Mouse (Mus musculus) megakaryocyte, embryonic 14.5 days (primary cell): ENCODE measurements around the gene Prkca.

ENCODE experiments used
- FLI1 ChIP-seq: IDR thresholded peaks from 2 replicates; pipeline ENCODE4 v1.6.1; 2012; ENCODE audit warnings: low read length, inconsistent platforms, mixed read lengths
- GATA1 ChIP-seq: IDR thresholded peaks from 3 replicates; pipeline ENCODE4 v1.6.1; 2012; ENCODE audit warnings: mixed read lengths, low read length, inconsistent platforms, borderline replicate concordance

DNA sequence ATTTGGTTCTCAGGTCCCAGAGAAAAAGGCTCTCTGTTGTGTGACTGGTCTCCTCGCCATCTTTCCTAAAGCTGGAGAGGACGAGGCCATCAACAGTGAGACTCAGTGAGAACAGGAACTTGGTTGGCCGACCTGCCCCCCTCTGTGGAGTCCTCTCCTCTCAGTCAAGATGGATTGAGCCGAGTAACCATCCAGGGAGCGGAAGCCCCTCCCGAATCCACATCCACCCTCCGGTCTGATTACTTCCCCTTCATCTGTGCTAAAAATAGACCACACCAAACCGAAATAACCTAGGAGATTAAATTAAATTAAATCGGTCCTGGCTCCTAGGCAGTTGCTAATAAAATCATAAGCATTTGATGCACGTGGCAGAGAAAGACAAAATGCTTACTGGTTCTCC, 311.2 kb downstream of the Prkca start:
- TF ChIP-seq GATA1 (no peak), FLI1 (no peak)
